Mouse (Mus musculus) liver, postnatal 0 days (tissue): ENCODE measurements around the gene Slc47a1.

Source experiments
- CTCF ChIP-seq: sonication (generic); IDR thresholded peaks from 2 replicates; pipeline ENCODE4 v1.5.1; 2016; ENCODE audit warnings: antibody characterized with exemption, low read depth
- EP300 ChIP-seq: IDR thresholded peaks from 2 replicates; pipeline ENCODE4 v1.6.1; 2016; ENCODE audit warnings: antibody characterized with exemption, low read depth, mild to moderate bottlenecking

GRCm38 (mm10) chr11:61342505-61343420 lies 35.4 kb downstream of the Slc47a1 start, which contains the start of gene Slc47a2:
- TF ChIP-seq CTCF: peak; percentile 50
- TF ChIP-seq EP300: no peak
